Mouse (Mus musculus) left cerebral cortex, adult 8-10 months (tissue): ENCODE measurements at regions not wholly inside any gene's neighbourhood (a gene's known extent, or its start where the extent isn't known, plus 50 kb on each side); places are given as distances from the start of the nearest gene placed in this dataset.
A peak's percentile ranks its signal among the peaks of the same experiment; 100 is the strongest.

Experiments
- DNase-seq, 2 experiments: peaks; one replicate each; pipeline ENCODE4 v3.0.0; 2022; ENCODE audit warnings: low spot score in 2 of 2

DNA sequence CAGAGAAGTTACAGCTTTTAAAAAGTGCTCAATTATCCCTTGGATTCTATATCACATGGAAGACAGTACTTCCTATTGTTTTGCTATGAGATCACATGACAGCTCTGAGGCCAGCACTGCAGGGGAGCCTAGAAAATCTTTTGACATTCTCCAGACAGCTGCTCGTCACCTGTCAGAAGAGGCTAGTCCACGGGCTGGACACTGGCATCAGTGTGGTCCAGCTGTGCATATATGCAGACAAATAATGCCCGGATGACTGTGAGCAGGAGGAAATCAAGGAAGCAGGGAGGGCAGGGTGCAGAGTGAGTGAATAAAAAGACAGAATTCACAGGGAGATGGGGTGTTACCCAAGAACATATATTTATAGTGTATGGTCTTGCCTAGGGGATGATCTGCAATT, 270.4 kb downstream of the Rnf144a start:
- DNase-seq, result no peak

DNA sequence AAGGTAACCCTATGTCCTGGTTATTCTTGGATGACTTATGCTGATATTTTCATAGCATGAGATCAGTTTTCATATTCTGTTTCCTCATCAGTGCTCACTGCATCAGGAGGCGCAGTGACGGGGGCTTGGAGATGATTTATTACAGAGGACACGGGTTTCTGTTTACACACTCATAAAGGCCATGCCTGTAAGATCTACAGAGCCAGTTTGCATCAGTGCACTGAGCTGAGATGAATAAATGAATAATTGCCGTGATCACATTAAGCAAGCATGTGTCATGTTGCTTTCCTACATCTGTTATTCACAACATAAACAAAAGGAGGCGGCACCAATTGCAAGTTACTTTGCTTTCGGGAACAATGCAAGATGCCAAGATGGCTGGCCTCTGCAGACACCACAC, 271.6 kb downstream of the Rnf144a start:
- DNase-seq, result no peak

DNA sequence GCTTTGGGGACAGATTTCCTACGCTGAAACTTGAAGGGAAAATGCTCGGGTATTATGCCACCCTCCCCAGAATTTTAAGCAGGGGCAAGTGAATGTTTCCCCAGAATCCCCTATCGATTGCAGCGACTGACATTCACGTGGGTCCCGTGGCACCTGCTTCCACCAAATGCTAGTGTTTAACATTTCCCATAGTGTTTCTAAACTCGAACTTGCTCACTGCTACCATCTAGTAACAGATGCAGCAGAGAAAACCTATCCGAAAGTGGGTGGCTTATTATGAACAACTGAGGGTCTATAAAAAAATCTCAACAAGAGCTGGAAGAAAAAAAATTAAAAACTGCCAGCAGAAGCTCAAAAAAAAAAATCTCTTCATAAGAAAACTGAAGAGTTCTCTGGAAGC, 284.2 kb downstream of the Rnf144a start:
- DNase-seq, result peak in 1 of 2 experiments; percentile 55

- peak in 1 of 2 experiments; percentile 32 for DNase-seq
These were observed 285.0 kb downstream of the Rnf144a start for GRCm38 (mm10) chr12:26130011-26130410.

DNA sequence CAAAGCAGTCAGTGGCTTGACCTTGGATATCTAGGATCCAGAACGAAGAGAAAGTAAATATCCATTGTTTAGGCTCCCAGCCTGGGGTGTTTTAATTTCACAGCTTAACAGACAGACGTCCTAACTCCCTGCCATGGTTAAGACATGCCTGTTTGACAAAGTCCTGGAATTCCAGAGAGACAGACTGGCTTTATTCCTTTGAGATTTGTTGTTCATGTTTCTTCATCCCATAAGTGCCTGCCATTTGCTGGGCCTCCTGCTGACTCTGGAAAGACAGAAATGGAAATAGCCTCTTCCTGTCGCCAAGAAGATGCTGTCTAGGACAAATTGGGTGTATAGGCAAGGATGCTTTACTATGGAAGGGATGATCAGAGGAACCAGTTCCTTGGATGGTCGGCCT, 285.5 kb downstream of the Rnf144a start:
- no peak for DNase-seq

- DNase-seq, result no peak
These were observed 286.2 kb downstream of the Rnf144a start for GRCm38 (mm10) chr12:26128851-26129250.

DNA sequence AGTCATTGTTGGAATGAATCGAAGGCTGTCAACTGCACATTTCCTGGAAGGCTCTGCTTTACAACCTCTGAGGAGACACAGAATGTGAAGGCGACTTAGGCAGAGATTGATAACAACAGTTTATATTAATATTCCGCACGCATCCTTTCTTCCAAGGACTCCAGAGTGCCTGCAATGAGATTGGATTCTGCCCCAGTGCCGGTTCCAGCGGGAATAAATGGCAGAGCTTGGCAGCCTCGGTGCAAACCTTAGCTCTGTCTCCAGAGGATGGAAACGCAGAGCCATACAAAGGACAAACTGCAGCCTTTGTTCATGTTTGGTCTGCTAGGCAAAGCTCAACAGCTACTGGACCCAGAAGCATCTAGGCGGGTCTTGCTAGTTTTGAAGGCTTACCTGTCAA, 288.8 kb downstream of the Rnf144a start:
- DNase-seq, result no peak

DNA sequence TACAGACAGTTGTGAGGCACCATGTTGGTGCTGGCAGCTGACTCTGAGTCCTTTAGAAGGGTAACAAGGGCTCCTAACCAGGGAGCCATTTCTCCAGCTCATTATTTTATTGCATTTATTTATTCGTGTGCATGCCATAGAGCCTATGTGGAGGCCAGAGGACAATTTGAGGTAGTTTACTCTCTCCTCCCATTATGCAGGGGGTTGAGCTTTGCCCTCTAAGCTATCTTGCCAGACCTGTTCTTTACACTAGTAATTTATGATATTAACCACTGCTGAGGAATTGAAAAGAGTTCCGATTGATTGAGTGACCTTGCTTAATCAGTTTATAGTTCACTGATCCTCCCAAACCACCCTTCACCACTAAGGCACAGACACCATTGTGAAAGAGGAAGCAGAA, 290.8 kb downstream of the Rnf144a start:
- DNase-seq, result no peak

- no peak for DNase-seq
These were observed 299.6 kb downstream of the Rnf144a start for GRCm38 (mm10) chr12:26115339-26115912.

- DNase-seq, result no peak
These were observed 302.7 kb downstream of the Rnf144a start for GRCm38 (mm10) chr12:26112166-26113019.

DNA sequence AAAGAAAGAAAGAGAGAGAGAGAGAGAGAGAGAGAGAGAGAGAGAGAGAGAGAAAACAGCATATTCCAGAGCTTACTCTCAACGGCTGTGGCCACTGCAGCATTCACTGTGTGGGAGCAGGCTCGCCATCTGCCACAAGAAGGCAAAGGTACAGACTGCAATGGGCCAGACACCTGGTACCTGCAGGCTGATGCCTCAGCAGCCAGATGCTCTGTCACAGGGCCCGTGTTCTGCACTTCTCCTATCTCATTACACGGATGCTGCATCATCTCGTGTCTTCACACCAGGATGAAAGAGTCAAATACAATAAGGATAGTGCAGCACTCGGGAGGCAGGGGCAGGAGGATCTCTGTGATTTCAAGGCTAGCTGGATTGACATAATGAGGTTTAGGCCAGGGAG, 305.2 kb downstream of the Rnf144a start:
- DNase-seq, result no peak

DNA sequence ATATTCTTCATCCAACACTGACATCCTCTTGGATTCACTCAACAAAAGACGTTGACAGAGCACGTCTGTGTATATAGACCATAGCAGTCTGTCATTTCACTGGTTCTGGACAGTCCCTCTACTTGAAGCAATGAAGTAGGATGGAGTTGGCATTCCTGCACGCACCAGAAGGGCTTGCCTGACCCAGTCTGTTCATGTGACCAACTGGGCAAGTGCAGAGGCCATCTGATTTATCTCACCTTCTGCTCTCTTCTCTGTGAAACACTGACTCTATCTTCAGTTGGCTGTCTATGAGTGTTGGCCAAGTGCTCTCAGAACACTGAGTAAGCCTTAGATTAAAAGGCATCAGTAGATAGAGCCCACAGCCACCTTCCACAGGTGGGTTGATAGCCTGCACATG, 310.7 kb downstream of the Rnf144a start:
- DNase-seq, result no peak

DNA sequence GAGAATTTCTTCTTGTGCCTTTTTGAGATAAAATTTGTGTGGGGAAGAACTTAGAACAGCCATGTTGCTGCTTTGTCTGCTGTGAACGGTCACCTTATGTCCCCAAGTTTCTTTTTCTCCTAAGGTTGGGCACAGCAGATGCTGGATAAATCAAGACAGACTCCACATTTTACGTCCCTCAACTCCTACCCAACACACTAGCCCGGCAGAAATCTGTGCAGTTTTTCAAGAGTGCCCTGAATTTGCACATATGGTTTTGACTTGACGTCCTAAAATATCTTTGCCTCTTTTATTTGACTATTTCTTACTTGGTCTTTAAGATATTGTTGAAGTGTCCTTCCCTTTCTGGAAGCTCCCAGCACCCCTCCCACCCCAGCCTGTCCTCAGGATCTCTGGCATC, 312.7 kb downstream of the Rnf144a start:
- DNase-seq, result peak in 1 of 2 experiments; percentile 53

GRCm38 (mm10) chr12:26100140-26100539, 314.9 kb downstream of the Rnf144a start:
- no peak for DNase-seq

DNA sequence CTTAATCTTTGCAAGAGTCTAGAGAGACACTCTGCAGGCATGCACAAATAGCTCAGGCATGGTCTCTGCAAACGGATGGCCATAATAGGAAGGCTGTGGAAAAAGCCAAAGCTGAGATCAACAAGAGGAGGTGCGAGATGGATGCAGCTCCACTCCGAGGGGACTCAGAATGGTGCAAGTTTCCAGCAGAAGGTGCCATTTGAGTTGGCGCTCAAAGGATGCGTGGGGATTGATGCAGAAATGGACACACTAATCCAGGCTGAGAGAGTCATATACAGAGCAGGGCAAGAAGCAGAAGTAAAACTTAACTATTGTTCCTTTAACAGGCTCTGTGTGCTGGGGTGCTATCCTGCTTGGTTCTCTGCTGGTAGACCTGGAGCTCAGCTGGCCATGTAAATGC, 315.9 kb downstream of the Rnf144a start:
- DNase-seq, result peak in 1 of 2 experiments; percentile 72

GRCm38 (mm10) chr12:26092311-26092710, 322.7 kb downstream of the Rnf144a start:
- no peak for DNase-seq

DNA sequence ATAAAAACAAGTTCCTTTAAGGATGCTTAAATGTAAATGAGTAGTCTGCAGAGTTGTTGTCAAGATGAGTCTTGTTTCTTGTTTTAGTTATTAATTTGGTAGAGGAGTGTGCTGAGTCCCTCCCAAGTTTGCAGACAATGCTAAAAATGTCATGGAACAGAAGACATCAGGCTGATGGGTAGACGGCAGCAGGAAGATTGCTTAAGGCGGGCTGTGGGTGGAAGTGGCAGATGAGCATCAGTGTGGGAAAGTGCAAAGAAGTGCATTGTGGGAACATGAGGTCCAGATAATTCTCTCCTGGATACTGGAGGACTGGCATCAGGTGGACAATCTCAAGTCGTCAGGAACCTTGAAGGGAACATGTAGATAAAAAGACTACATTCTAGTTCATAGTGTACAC, 323.2 kb downstream of the Rnf144a start:
- peak in 1 of 2 experiments; percentile 52 for DNase-seq

GRCm38 (mm10) chr12:26088389-26088788, 326.7 kb downstream of the Rnf144a start:
- DNase-seq, result peak in 1 of 2 experiments; percentile 64

DNA sequence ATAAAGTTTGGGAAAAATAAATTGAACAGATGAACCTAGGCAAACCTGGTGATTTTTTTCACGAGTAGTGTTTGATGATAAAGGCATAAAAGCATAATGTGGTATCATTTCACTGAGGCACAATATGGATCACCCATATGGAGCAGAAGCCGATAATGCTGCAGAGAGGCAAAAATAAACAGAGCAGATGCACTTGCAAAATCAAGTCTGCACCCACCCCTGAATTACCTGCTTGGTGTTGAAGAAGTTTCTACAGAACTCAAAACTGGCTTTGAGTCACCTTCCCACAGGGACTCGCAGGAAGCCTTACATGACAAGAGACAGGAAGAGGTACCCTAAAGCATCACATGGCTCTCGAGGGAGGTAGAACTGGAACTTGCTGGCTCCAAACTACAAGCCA, 328.1 kb downstream of the Rnf144a start:
- peak in 1 of 2 experiments; percentile 67 for DNase-seq

DNA sequence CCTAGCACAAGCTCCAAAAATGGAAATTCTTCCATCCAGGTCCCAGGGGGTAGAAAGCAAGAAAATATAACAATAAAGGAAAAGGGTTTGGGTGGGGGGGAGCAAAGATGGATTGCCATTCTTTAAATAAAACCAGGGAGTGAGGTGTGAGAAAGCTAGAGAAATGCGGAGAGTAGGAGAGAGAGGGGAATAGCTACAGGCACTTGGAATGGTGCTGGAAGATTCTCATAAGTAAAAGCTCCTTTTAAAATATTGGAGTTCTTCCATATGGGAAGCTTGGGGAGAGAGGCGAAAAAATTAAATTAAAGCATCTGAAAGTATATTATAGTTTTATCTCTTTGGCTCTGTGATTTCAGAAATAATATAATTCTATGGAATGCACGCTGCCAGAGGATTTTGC, 328.6 kb downstream of the Rnf144a start:
- no peak for DNase-seq

DNA sequence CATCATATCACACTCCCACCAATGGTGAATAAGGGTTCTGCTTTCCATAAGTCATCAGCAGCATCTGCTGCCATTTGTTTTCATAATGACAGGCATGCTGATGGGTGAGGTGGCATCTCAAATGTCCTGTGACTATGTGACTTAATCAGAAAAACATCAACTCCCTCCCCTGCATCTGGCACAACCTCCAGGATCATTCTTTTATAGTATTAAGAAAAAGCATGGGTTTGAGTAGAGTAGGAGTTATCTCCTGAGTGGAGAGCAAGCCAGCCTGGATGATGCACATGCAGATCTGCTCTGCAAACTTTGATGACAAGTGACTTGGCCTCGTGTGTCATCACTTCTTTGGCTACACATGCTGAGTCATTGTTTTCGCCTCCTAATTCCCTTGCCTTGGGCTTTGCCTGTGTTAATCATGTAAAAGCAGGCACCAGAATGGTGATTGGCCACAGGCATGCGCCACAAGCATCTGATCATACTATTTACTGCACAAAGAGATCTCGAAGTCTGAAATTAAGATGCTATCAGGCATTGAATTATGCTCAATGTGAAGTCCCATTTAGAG, 335.9 kb downstream of the Rnf144a start:
- no peak for DNase-seq

DNA sequence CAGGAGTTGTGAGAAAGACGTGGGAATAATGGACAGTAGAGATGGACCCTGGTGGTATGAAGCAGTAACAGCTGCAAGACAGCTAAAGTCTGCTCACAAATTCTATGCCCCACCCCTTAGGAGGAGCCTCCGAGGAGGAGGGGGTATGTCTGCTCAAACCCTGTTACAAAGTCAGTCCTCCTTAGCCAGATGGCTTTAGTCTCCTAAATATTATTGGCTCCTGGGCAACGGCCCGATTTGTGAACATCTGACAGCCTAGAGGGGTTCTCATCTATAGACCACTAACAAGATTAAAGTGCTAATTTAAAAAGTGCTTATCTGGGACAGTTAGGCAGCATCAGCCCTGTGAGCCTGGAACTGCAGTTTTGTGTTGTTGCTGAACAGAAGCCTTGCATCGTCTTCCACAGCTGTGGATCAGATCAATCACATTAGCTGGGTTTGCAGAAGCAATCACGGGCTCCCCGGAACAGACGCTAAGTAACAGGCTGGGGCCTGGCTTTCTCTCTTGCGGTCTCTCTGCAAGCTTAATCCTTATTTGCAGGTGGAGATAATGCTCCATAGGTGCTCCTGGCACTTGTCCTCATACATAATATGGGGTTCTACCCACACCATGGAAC, 339.3 kb downstream of the Rnf144a start:
- no peak for DNase-seq
